In the genomic region with DNA sequence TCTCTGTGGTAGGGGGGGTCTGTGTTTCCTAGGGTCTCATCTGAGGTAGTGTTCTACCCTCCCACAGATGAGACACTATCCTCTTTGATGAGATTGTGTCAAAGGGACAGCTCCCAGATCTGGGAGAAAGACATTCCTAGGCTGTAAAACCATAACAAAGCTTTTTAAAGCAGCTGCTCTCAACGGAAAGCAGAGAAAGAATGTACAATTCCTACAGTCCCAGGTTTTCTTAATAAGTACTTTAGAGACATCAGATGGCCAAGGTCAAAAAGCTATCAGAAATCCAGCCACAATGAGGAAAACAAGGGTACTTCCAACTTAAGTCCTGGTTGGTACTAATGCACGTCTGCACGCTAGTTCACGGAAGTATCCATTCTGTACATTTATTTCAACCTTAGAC, we compare ENCODE assay signal across 20 mouse cellular contexts. TPM values are rescaled to one million over a fixed set of nuclear protein-coding genes. Genes with fewer than 3 reads are reported as not detected.
DNase-seq lines count a peak whose midpoint lies in the region.
"Had no signal": no experiment of that assay in that cellular context is flagged by ENCODE, and none has a peak within 500 bp of the region (broad histone marks: within the 10 kb centered on the region; RNA-seq: fewer than 3 reads in every experiment).

No protein-coding gene starts in this region.

- H3K9me3 ChIP-seq in heart, embryonic 10.5 days = no peaks in the 10 kb centered on the region
- no peaks in the 10 kb centered on the region for H3K9me3 ChIP-seq in limb, embryonic 10.5 days (replicated peaks)
- H3K9me3 ChIP-seq in midbrain, embryonic 10.5 days (replicated peaks) = no peaks in the 10 kb centered on the region
- H3K9me3 ChIP-seq: forebrain, embryonic 13.5 days; forebrain, embryonic 15.5 days; G1E had no signal

- no peaks in the 10 kb centered on the region for H3K27me3 ChIP-seq in heart, embryonic 10.5 days (ENCODE audit: insufficient read depth, poor library complexity, severe bottlenecking)
- no peaks in the 10 kb centered on the region for H3K27me3 ChIP-seq in limb, embryonic 10.5 days (ENCODE audit: low read depth, poor library complexity, severe bottlenecking)
- H3K27me3 ChIP-seq in midbrain, embryonic 10.5 days (ENCODE audit: low read depth, poor library complexity, severe bottlenecking) = no peaks in the 10 kb centered on the region
- H3K27me3 ChIP-seq: forebrain, embryonic 13.5 days; forebrain, embryonic 15.5 days; Patski had no signal

- H3K4me1 ChIP-seq in heart, embryonic 10.5 days = peaks cover 8% of the 10 kb centered on the region
- peaks cover 40% of the 10 kb centered on the region for H3K4me1 ChIP-seq in limb, embryonic 10.5 days
- peaks cover 24% of the 10 kb centered on the region for H3K4me1 ChIP-seq in midbrain, embryonic 10.5 days
- H3K4me1 ChIP-seq: forebrain, embryonic 15.5 days had no signal

- WGBS in heart, embryonic 10.5 days = 69% methylated on average over 4 of the region's 4 CpGs
- WGBS in limb, embryonic 10.5 days = 71% methylated on average over 4 of the region's 4 CpGs
- WGBS in midbrain, embryonic 10.5 days = 86% methylated on average over 4 of the region's 4 CpGs

- DNase-seq in heart, adult 11 months = peak; percentile 17
- no peak for DNase-seq in heart, embryonic 10.5 days (ENCODE audit: low spot score)
- DNase-seq in R1 (ENCODE audit: low read depth, low spot score) = peak; percentile 53
- no peak for DNase-seq in limb, embryonic 10.5 days (ENCODE audit: low spot score)
- DNase-seq in testis, postnatal 14 days (ENCODE audit: low spot score) = no peak
- DNase-seq in midbrain, embryonic 10.5 days (ENCODE audit: low spot score) = no peak
- DNase-seq: adrenal gland, adult 8-10 months; adrenal gland, postnatal 14 days; adrenal gland, postnatal 36 days; cerebellum, adult 11-12 months; cerebellum, adult 2 months; cerebellum, adult 9-10 months; cerebellum, postnatal 10 days; cerebellum, postnatal 25 days; forebrain, postnatal 0 days had no signal

- H3K4me3 ChIP-seq in heart, embryonic 10.5 days = no peak overlapping the region
- H3K4me3 ChIP-seq in limb, embryonic 10.5 days = no peak overlapping the region
- H3K4me3 ChIP-seq in midbrain, embryonic 10.5 days = no peak overlapping the region
- H3K4me3 ChIP-seq: forebrain, embryonic 13.5 days; forebrain, embryonic 15.5 days had no signal

- no peak overlapping the region for H3K27ac ChIP-seq in heart, embryonic 10.5 days
- H3K27ac ChIP-seq in limb, embryonic 10.5 days = peak overlapping the region; percentile 88; the same call in 1 of the 2 replicates
- no peak overlapping the region for H3K27ac ChIP-seq in midbrain, embryonic 10.5 days (replicated peaks)
- H3K27ac ChIP-seq: forebrain, embryonic 13.5 days; forebrain, embryonic 15.5 days had no signal

- H3K36me3 ChIP-seq in heart, embryonic 10.5 days = no peaks in the 10 kb centered on the region
- H3K36me3 ChIP-seq in limb, embryonic 10.5 days = no peaks in the 10 kb centered on the region
- no peaks in the 10 kb centered on the region for H3K36me3 ChIP-seq in midbrain, embryonic 10.5 days
- H3K36me3 ChIP-seq: forebrain, embryonic 15.5 days; G1E had no signal

RNA-seq across cellular contexts. Expression of a gene that starts 1.1 kb away (rescaled TPM):
- 3.0 and 9.9 TPM in 2 replicates for polyA plus RNA-seq in heart, embryonic 10.5 days (2016; fragmentation: Nextera tagmentation; extraction: Ambion mirVana)
- polyA plus RNA-seq in limb, embryonic 10.5 days (2016; fragmentation: Nextera tagmentation; extraction: Ambion mirVana) = 8.7 and 19.3 TPM in 2 replicates
- polyA plus RNA-seq in midbrain, embryonic 10.5 days (2016; fragmentation: Nextera tagmentation; extraction: Ambion mirVana) = 5.6 and 10.6 TPM in 2 replicates
- polyA plus RNA-seq: cortical plate, adult 2 months; G1E; Patski had no signal

Comparison
In these comparisons a context has a peak if more than half of its experiments do, and no peak if none do; other contexts are left out.
1. DNase-seq: peak in heart, adult 11 months (single experiment) and R1 (single experiment); none in heart, embryonic 10.5 days (single experiment), limb, embryonic 10.5 days (single experiment), testis, postnatal 14 days (single experiment) and midbrain, embryonic 10.5 days (single experiment).